In genomic region chr13:5178996-5179395, GRCm38 (mm10) we compare ENCODE assay signal across 10 mouse cellular contexts.
"Had no signal": no experiment of that assay in that cellular context is flagged by ENCODE, and none has a peak within 500 bp of the region (broad histone marks: within the 10 kb centered on the region; RNA-seq: fewer than 3 reads in every experiment).

No protein-coding gene starts in this region.

- H3K9me3 ChIP-seq: kidney, embryonic 15.5 days; neural tube, embryonic 15.5 days had no signal

- H3K27me3 ChIP-seq: kidney, embryonic 15.5 days; limb, embryonic 13.5 days; neural tube, embryonic 15.5 days had no signal

- H3K27ac ChIP-seq: kidney, embryonic 15.5 days; limb, embryonic 13.5 days; liver, embryonic 14.5 days; neural tube, embryonic 15.5 days; stomach, postnatal 0 days had no signal

- H3K4me1 ChIP-seq: kidney, embryonic 15.5 days; limb, embryonic 13.5 days; neural tube, embryonic 15.5 days had no signal

- H3K4me2 ChIP-seq: kidney, embryonic 15.5 days; limb, embryonic 13.5 days; neural tube, embryonic 15.5 days had no signal

- H3K36me3 ChIP-seq: kidney, embryonic 15.5 days; limb, embryonic 13.5 days; neural tube, embryonic 15.5 days had no signal

- H3K4me3 ChIP-seq: kidney, embryonic 15.5 days; limb, embryonic 13.5 days; neural tube, embryonic 15.5 days had no signal

- DNase-seq: kidney, adult 18-20 months; kidney, postnatal 14 days; left cerebral cortex, postnatal 4 days; lung, adult 18-20 months; thymus, postnatal 4 days had no signal

- H3K9ac ChIP-seq: kidney, embryonic 15.5 days; limb, embryonic 13.5 days; liver, embryonic 14.5 days; neural tube, embryonic 15.5 days had no signal
